Mouse (Mus musculus): ENCODE results near the gene Tc2n. TPM values are rescaled to one million over a fixed set of nuclear protein-coding genes. Genes with fewer than 3 reads are reported as not detected.

Tc2n gene
- polyA plus RNA-seq (2015; fragmentation: Nextera tagmentation; extraction: Ambion mirVana): 0.29 and 0.95 TPM in 2 replicates

GRCm38 (mm10) chr12:101718054-101718754, at the start of gene Tc2n:
Gene Tc2n (minus strand): TSS chr12:101718523.

Other genes with a start within 250 kb of the Tc2n start
- 92.4 and 97.1 TPM in 2 replicates for gene Fbln5, start 100.5 kb upstream of the Tc2n start, polyA plus RNA-seq (2015; fragmentation: Nextera tagmentation; extraction: Ambion mirVana)
- 16.2 and 18.2 TPM in 2 replicates for gene Trip11, start 194.7 kb upstream of the Tc2n start, polyA plus RNA-seq (2015; fragmentation: Nextera tagmentation; extraction: Ambion mirVana)
- 4.6 and 6.6 TPM in 2 replicates for gene Atxn3, start 239.7 kb upstream of the Tc2n start, polyA plus RNA-seq (2015; fragmentation: Nextera tagmentation; extraction: Ambion mirVana)